Mouse (Mus musculus) CH12.LX (cell line): ENCODE results near the gene Uxs1. TPM values are rescaled to one million over a fixed set of nuclear protein-coding genes. Genes with fewer than 3 reads are reported as not detected.

Source experiments
- DNase-seq: peaks from one replicate; pipeline ENCODE4 v3.0.0-alpha.2; 2013; ENCODE audit errors: extremely low read depth
- H3K27ac ChIP-seq: 2 replicates; pipeline ENCODE4 v1.5.1; 2012; ENCODE audit warnings: low read depth, mild to moderate bottlenecking, control low read depth, moderate library complexity; ENCODE audit not compliant: insufficient read depth
- H3K27me3 ChIP-seq: replicated peaks from 2 replicates; pipeline ENCODE3; 2012; ENCODE audit warnings: inconsistent platforms
- H3K36me3 ChIP-seq, 2 experiments: replicated peaks in 1 of 2; 2 replicates each; pipeline versions ENCODE3 to v1.6.1; 2012; ENCODE audit warnings: inconsistent platforms in 1 of 2, low read length in 1 of 2, mild to moderate bottlenecking in 1 of 2, mixed read lengths in 1 of 2, moderate library complexity in 1 of 2; ENCODE audit not compliant: control insufficient read depth in 1 of 2, insufficient read depth in 1 of 2
- H3K4me1 ChIP-seq, 2 experiments: 2 replicates each; pipeline ENCODE4 v1.6.1; 2012; ENCODE audit warnings: inconsistent platforms in 1 of 2, moderate library complexity in 1 of 2; ENCODE audit not compliant: insufficient read depth in 2 of 2, control insufficient read depth in 1 of 2
- H3K4me2 ChIP-seq: 2 replicates; pipeline ENCODE4 v1.6.1; 2012; ENCODE audit warnings: low read depth, mild to moderate bottlenecking, control low read depth; ENCODE audit not compliant: poor library complexity, insufficient read depth, severe bottlenecking
- H3K4me3 ChIP-seq, 3 experiments: fragments of 150-350 bp in 1 of 3; sonication (generic) in 1 of 3; replicated peaks in 1 of 3; 2 replicates each; pipeline versions ENCODE3 to v1.5.1; 2011 to 2012; ENCODE audit warnings: low read depth in 2 of 3, low read length in 2 of 3, mild to moderate bottlenecking in 2 of 3, moderate library complexity in 2 of 3, control low read depth in 1 of 3, improper control_type of control experiment in 1 of 3, inconsistent platforms in 1 of 3, mixed read lengths in 1 of 3; ENCODE audit not compliant: poor library complexity in 1 of 3
- H3K79me2 ChIP-seq: replicated peaks from 2 replicates; pipeline ENCODE4 v1.6.1; 2012; ENCODE audit warnings: mild to moderate bottlenecking, moderate library complexity; ENCODE audit not compliant: control insufficient read depth, poor library complexity, insufficient read depth, severe bottlenecking; ENCODE audit errors: extremely low read depth
- H3K9ac ChIP-seq: 2 replicates; pipeline ENCODE4 v1.6.1; 2012; ENCODE audit warnings: low read depth, mild to moderate bottlenecking, control low read depth, moderate library complexity; ENCODE audit not compliant: insufficient read depth
- H3K9me3 ChIP-seq: replicated peaks from 2 replicates; pipeline ENCODE3; 2012; ENCODE audit warnings: low read length, inconsistent platforms, mixed read lengths
- BHLHE40 ChIP-seq: IDR thresholded peaks from 2 replicates; pipeline ENCODE4 v1.6.1; 2011; ENCODE audit warnings: mild to moderate bottlenecking, low read depth, low read length, improper control_type of control experiment
- CHD1 ChIP-seq: IDR thresholded peaks from 2 replicates; pipeline ENCODE4 v1.6.1; 2012; ENCODE audit warnings: low read depth, low read length, improper control_type of control experiment, inconsistent platforms
- E2F4 ChIP-seq: IDR thresholded peaks from 2 replicates; pipeline ENCODE4 v1.6.1; 2011; ENCODE audit warnings: low read depth, low read length, improper control_type of control experiment; ENCODE audit not compliant: insufficient replicate concordance
- EP300 ChIP-seq: IDR thresholded peaks from 2 replicates; pipeline ENCODE4 v1.6.1; 2011; ENCODE audit warnings: low read length, improper control_type of control experiment
- ETS1 ChIP-seq: conservative IDR thresholded peaks from 2 replicates; pipeline ENCODE4 v1.6.1; 2012; ENCODE audit warnings: low read depth, mild to moderate bottlenecking, inconsistent platforms, low read length, improper control_type of control experiment, moderate library complexity
- GABPA ChIP-seq: IDR thresholded peaks from 2 replicates; pipeline ENCODE4 v1.6.1; 2012; ENCODE audit warnings: low read depth, low read length, improper control_type of control experiment, inconsistent platforms; ENCODE audit not compliant: insufficient replicate concordance
- JUN ChIP-seq: IDR thresholded peaks from 2 replicates; pipeline ENCODE4 v1.6.1; 2011; ENCODE audit warnings: low read depth, mild to moderate bottlenecking, low read length, improper control_type of control experiment, moderate library complexity; ENCODE audit not compliant: insufficient read depth
- JUND ChIP-seq: conservative IDR thresholded peaks from 2 replicates; pipeline ENCODE4 v1.6.1; 2011; ENCODE audit warnings: low read depth, low read length, improper control_type of control experiment
- MAX ChIP-seq: IDR thresholded peaks from 2 replicates; pipeline ENCODE4 v1.6.1; 2011; ENCODE audit warnings: low read length, improper control_type of control experiment
- MAZ ChIP-seq: IDR thresholded peaks from 2 replicates; pipeline ENCODE4 v1.6.1; 2012; ENCODE audit warnings: low read depth, mild to moderate bottlenecking, inconsistent platforms, low read length, improper control_type of control experiment, moderate library complexity
- MEF2A ChIP-seq: IDR thresholded peaks from 2 replicates; pipeline ENCODE4 v1.6.1; 2014; ENCODE audit warnings: low read depth, mild to moderate bottlenecking, inconsistent platforms, low read length, improper control_type of control experiment, borderline replicate concordance
- MXI1 ChIP-seq: IDR thresholded peaks from 2 replicates; pipeline ENCODE4 v1.6.1; 2011; ENCODE audit warnings: mild to moderate bottlenecking, low read depth, low read length, improper control_type of control experiment
- PAX5 ChIP-seq: IDR thresholded peaks from 2 replicates; pipeline ENCODE4 v1.6.1; 2012; ENCODE audit warnings: low read length, inconsistent platforms, mixed read lengths
- POLR2A ChIP-seq: IDR thresholded peaks from 2 replicates; pipeline ENCODE4 v1.6.1; 2011; ENCODE audit warnings: low read depth, mild to moderate bottlenecking, improper control_type of control experiment, low read length
- POLR2AphosphoS2 ChIP-seq: IDR thresholded peaks from 2 replicates; pipeline ENCODE4 v1.6.1; 2011; ENCODE audit warnings: low read depth, low read length, improper control_type of control experiment
- SIN3A ChIP-seq: IDR thresholded peaks from 2 replicates; pipeline ENCODE4 v1.6.1; 2012; ENCODE audit warnings: low read length, improper control_type of control experiment, inconsistent platforms
- SMC3 ChIP-seq: IDR thresholded peaks from 2 replicates; pipeline ENCODE4 v1.6.1; 2011; ENCODE audit warnings: low read depth, low read length, improper control_type of control experiment
- TBP ChIP-seq: conservative IDR thresholded peaks from 2 replicates; pipeline ENCODE4 v1.6.1; 2011; ENCODE audit warnings: low read depth, low read length, improper control_type of control experiment
- ZC3H11A ChIP-seq: IDR thresholded peaks from 2 replicates; pipeline ENCODE4 v1.6.1; 2012; ENCODE audit warnings: low read depth, mild to moderate bottlenecking, inconsistent platforms, low read length, improper control_type of control experiment
- ZKSCAN1 ChIP-seq: IDR thresholded peaks from 2 replicates; pipeline ENCODE4 v1.6.1; 2012; ENCODE audit warnings: low read depth, inconsistent platforms, low read length, improper control_type of control experiment, borderline replicate concordance
- ZMIZ1 ChIP-seq: IDR thresholded peaks from 2 replicates; pipeline ENCODE4 v1.6.1; 2012; ENCODE audit warnings: low read depth, mild to moderate bottlenecking, inconsistent platforms, low read length, improper control_type of control experiment
- dilution Hi-C: fragments of 300-500 bp; cut with MboI; formaldehyde crosslinking; loops from 2 replicates; pipeline ENCODE4 v1.14.3; 2020; ENCODE audit warnings: low sequenced_read_pairs; ENCODE audit not compliant: extremely low pct_unique_long_range_greater_than_20kb, extremely low pct_ligation_motif_present
- in situ Hi-C: fragments of 300-500 bp; cut with MboI; formaldehyde crosslinking; loops from 3 replicates; pipeline ENCODE4 v1.14.3; 2019; ENCODE audit warnings: low sequenced_read_pairs, low pct_ligation_motif_present, low pct_unique_long_range_greater_than_20kb, mixed read lengths
- polyA plus RNA-seq: library from polyadenylated mRNA; unstranded; fragments of >175 nt; gene quantifications from 2 replicates; pipeline ENCODE4 v1.2.1, GENCODE M21; 2012; ENCODE audit warnings: low read depth; ENCODE audit not compliant: insufficient read length
- total RNA-seq, 2 experiments: library from RNA; depleted of rRNA; stranded (reverse); fragments of 300-350 nt in 1 of 2; fragments of >200 nt in 1 of 2; gene quantifications; 2 replicates each; pipeline ENCODE4 v1.2.3; 2012 to 2014

Uxs1 gene
- total and polyA plus RNA-seq, 3 experiments = 18.4 to 33.3 (median 31.3) TPM

GRCm38 (mm10) chr1:43818356-43818755, 9.2 kb downstream of the Uxs1 start:
- dilution Hi-C loops (no loop called here), in situ Hi-C loops (no loop called here)
- H3K4me3 ChIP-seq = no peak overlapping the region

GRCm38 (mm10) chr1:43811764-43812163, 15.8 kb downstream of the Uxs1 start:
- TF ChIP-seq E2F4 (no peak), ZMIZ1 (no peak), ZC3H11A (no peak), JUND (no peak), MAX (no peak), TBP (no peak)
- dilution Hi-C loops (no loop called here), in situ Hi-C loops (no loop called here)
- H3K36me3 ChIP-seq = peaks cover 3 to 22% of the 10 kb centered on the region in 2 experiments
- H3K9ac ChIP-seq = no peak overlapping the region
- peaks cover 6% of the 10 kb centered on the region for H3K79me2 ChIP-seq
- H3K4me3 ChIP-seq = no peak overlapping the region
- peaks cover 0 to 22% of the 10 kb centered on the region in 2 experiments; a peak in 1 of 4 replicates for H3K4me1 ChIP-seq
- no peaks in the 10 kb centered on the region for H3K9me3 ChIP-seq
- H3K27ac ChIP-seq = no peak overlapping the region
- H3K4me2 ChIP-seq = no peak overlapping the region
- H3K27me3 ChIP-seq = no peaks in the 10 kb centered on the region
- no peak for DNase-seq

More at GRCm38 (mm10) chr1:43818356-43818755, 9.2 kb downstream of the Uxs1 start:
- no peak for DNase-seq
- Histone ChIP-seq H3K27ac (no peak overlapping the region), H3K9ac (no peak overlapping the region), H3K36me3 (peaks cover 0 to 11% of the 10 kb centered on the region in 2 experiments), H3K79me2 (peaks cover 23% of the 10 kb centered on the region), H3K4me2 (no peak overlapping the region), H3K27me3 (no peaks in the 10 kb centered on the region), H3K9me3 (no peaks in the 10 kb centered on the region), H3K4me1 (peaks cover 0 to 44% of the 10 kb centered on the region in 2 experiments; a peak in 2 of 4 replicates)
- TF ChIP-seq EP300 (no peak), SIN3A (no peak), MEF2A (no peak), CHD1 (no peak), MXI1 (no peak), JUN (no peak)

- in situ Hi-C loops = no loop called here
These were observed 16.5 kb downstream of the Uxs1 start for GRCm38 (mm10) chr1:43811055-43811454.

More at GRCm38 (mm10) chr1:43811055-43811454, 16.5 kb downstream of the Uxs1 start:
- H3K36me3 ChIP-seq = peaks cover 3 to 22% of the 10 kb centered on the region in 2 experiments
- H3K27me3 ChIP-seq = no peaks in the 10 kb centered on the region
- DNase-seq = no peak
- peaks cover 0 to 22% of the 10 kb centered on the region in 2 experiments; a peak in 1 of 4 replicates for H3K4me1 ChIP-seq
- TF ChIP-seq MXI1 (no peak), POLR2AphosphoS2 (no peak), ZKSCAN1 (no peak), JUND (no peak), ZC3H11A (no peak), E2F4 (no peak), GABPA (no peak), MAZ (no peak), PAX5 (no peak), POLR2A (no peak), SIN3A (no peak), ETS1 (no peak), BHLHE40 (no peak), SMC3 (no peak)
- dilution Hi-C loops = no loop called here
- no peak overlapping the region for H3K27ac ChIP-seq
- H3K4me3 ChIP-seq = no peak overlapping the region
- H3K4me2 ChIP-seq = no peak overlapping the region
- no peaks in the 10 kb centered on the region for H3K9me3 ChIP-seq
- H3K79me2 ChIP-seq = peaks cover 3% of the 10 kb centered on the region; the same call in 1 of the 2 replicates
- H3K9ac ChIP-seq = no peak overlapping the region
